Mouse (Mus musculus) stomach, embryonic 15.5 days (tissue): ENCODE data around the gene Aurkb. TPM values are rescaled to one million over a fixed set of nuclear protein-coding genes. Genes with fewer than 3 reads are reported as not detected.

Source experiments
- ATAC-seq: fragments of 200-750 bp; cut with Nextera tagmentation; 2 replicates; pipeline ENCODE4 v1.8.0; 2017; ENCODE audit warnings: low read depth, moderate number of reproducible peaks, moderate TSS enrichment; ENCODE audit not compliant: insufficient read depth, low FRiP score
- H3K27ac ChIP-seq: fragments of 300-500 bp; sonication (generic); 2 replicates; pipeline ENCODE4 v1.5.1; 2015; ENCODE audit warnings: mild to moderate bottlenecking, inconsistent platforms
- H3K27me3 ChIP-seq: fragments of 300-500 bp; sonication (generic); replicated peaks from 2 replicates; pipeline ENCODE4 v1.6.1; 2015; ENCODE audit warnings: inconsistent platforms
- H3K36me3 ChIP-seq: fragments of 300-500 bp; sonication (generic); 2 replicates; pipeline ENCODE4 v1.6.1; 2015; ENCODE audit warnings: inconsistent platforms
- H3K4me1 ChIP-seq: fragments of 300-500 bp; sonication (generic); 2 replicates; pipeline ENCODE4 v1.6.1; 2015; ENCODE audit warnings: inconsistent platforms
- H3K4me2 ChIP-seq: fragments of 300-500 bp; sonication (generic); 2 replicates; pipeline ENCODE4 v1.6.1; 2015; ENCODE audit warnings: mild to moderate bottlenecking, inconsistent platforms
- H3K4me3 ChIP-seq: fragments of 300-500 bp; sonication (generic); replicated peaks from 2 replicates; pipeline ENCODE4 v1.5.1; 2015; ENCODE audit warnings: inconsistent platforms
- H3K9ac ChIP-seq: fragments of 300-500 bp; sonication (generic); 2 replicates; pipeline ENCODE4 v1.6.1; 2015; ENCODE audit warnings: inconsistent platforms
- H3K9me3 ChIP-seq: fragments of 300-500 bp; sonication (generic); 2 replicates; pipeline ENCODE4 v1.6.1; 2016; ENCODE audit warnings: inconsistent platforms
- WGBS: fragments of 180-500 bp; shearing (Covaris S2); methylation state at CpG from one replicate; pipeline ENCODE4 v1.1.7; 2015; 5-methylcytosine and 5-hydroxymethylcytosine counted together
- polyA plus RNA-seq: library from polyadenylated mRNA; unstranded; fragments of >200 nt; fragmentation: Nextera tagmentation; extraction: Ambion mirVana; gene quantifications from 2 replicates; pipeline ENCODE4 v1.2.1, GENCODE M21; 2015

Gene Aurkb
- polyA plus RNA-seq, 1 experiment from 2014 or later: 134 TPM

- Histone ChIP-seq H3K36me3 (no peaks in the 10 kb centered on the region), H3K9me3 (no peaks in the 10 kb centered on the region), H3K4me1 (peaks cover 11% of the 10 kb centered on the region), H3K27ac (peak overlapping the region; percentile 88), H3K4me2 (peak overlapping the region; percentile 79), H3K4me3 (peak overlapping the region; percentile 51), H3K9ac (peak overlapping the region; percentile 29; the same call in 1 of the 2 replicates), H3K27me3 (no peaks in the 10 kb centered on the region)
- peak; percentile 75 for ATAC-seq
- WGBS: 2% methylated on average over 18 of the region's 18 CpGs
Observed at GRCm38 (mm10) chr11:69012071-69012601, 33.3 kb upstream of the Aurkb start.

GRCm38 (mm10) chr11:69015644-69016441 is 29.6 kb upstream of the Aurkb start, which contains the start of gene Ctc1:
Ctc1 (plus strand) TSS chr11:69015911.
- H3K27me3 ChIP-seq: no peaks in the 10 kb centered on the region
- no peaks in the 10 kb centered on the region for H3K9me3 ChIP-seq
- peak within 1 kb of the TSS; percentile 56 for H3K9ac ChIP-seq
- H3K36me3 ChIP-seq: no peaks in the 10 kb centered on the region
- ATAC-seq: peak; percentile 92
- 2% methylated on average over 38 of the region's 38 CpGs for WGBS
- H3K4me3 ChIP-seq: peak within 1 kb of the TSS; percentile 63
- H3K27ac ChIP-seq: peak within 1 kb of the TSS; percentile 95
- peaks cover 10% of the 10 kb centered on the region for H3K4me1 ChIP-seq
- H3K4me2 ChIP-seq: peak within 1 kb of the TSS; percentile 69

- Histone ChIP-seq H3K27me3 (no peaks in the 10 kb centered on the region), H3K27ac (peak overlapping the region; percentile 95), H3K9ac (0 out of 2 replicates have a peak overlapping the region, but pooled peaks have one; percentile 9), H3K4me2 (peak overlapping the region; percentile 69), H3K4me3 (peak overlapping the region; percentile 63), H3K9me3 (no peaks in the 10 kb centered on the region), H3K36me3 (peaks cover 2% of the 10 kb centered on the region; the same call in 1 of the 2 replicates), H3K4me1 (peaks cover 10% of the 10 kb centered on the region)
- no peak for ATAC-seq
- WGBS: 53% methylated on average over 3 of the region's 3 CpGs
Observed at GRCm38 (mm10) chr11:69016755-69017154, 28.7 kb upstream of the Aurkb start.

- no peak for ATAC-seq
- Histone ChIP-seq H3K4me3 (no peak overlapping the region), H3K27ac (no peak overlapping the region), H3K27me3 (no peaks in the 10 kb centered on the region), H3K9me3 (no peaks in the 10 kb centered on the region), H3K9ac (no peak overlapping the region), H3K4me2 (no peak overlapping the region), H3K36me3 (peaks cover 31% of the 10 kb centered on the region), H3K4me1 (peaks cover 10% of the 10 kb centered on the region)
Observed at GRCm38 (mm10) chr11:69020691-69021090, 24.8 kb upstream of the Aurkb start.

GRCm38 (mm10) chr11:69026562-69026961 is 18.9 kb upstream of the Aurkb start:
- Histone ChIP-seq H3K9me3 (no peaks in the 10 kb centered on the region), H3K27me3 (no peaks in the 10 kb centered on the region), H3K27ac (no peak overlapping the region), H3K4me1 (no peaks in the 10 kb centered on the region), H3K4me3 (no peak overlapping the region), H3K4me2 (no peak overlapping the region), H3K9ac (no peak overlapping the region), H3K36me3 (peaks cover 68% of the 10 kb centered on the region)
- ATAC-seq: no peak
- 96% methylated on average over 3 of the region's 3 CpGs for WGBS

GRCm38 (mm10) chr11:69028805-69029204 is 16.6 kb upstream of the Aurkb start:
- Histone ChIP-seq H3K36me3 (peaks cover 61% of the 10 kb centered on the region), H3K4me1 (no peaks in the 10 kb centered on the region), H3K9ac (no peak overlapping the region), H3K9me3 (no peaks in the 10 kb centered on the region), H3K4me2 (no peak overlapping the region), H3K27me3 (no peaks in the 10 kb centered on the region), H3K4me3 (no peak overlapping the region), H3K27ac (no peak overlapping the region)
- 68% methylated on average over 2 of the region's 2 CpGs for WGBS
- ATAC-seq: no peak

GRCm38 (mm10) chr11:69033552-69033951 is 11.9 kb upstream of the Aurkb start:
- ATAC-seq: no peak
- Histone ChIP-seq H3K4me2 (no peak overlapping the region), H3K4me1 (peaks cover 10% of the 10 kb centered on the region), H3K36me3 (peaks cover 42% of the 10 kb centered on the region), H3K27me3 (no peaks in the 10 kb centered on the region), H3K27ac (no peak overlapping the region), H3K4me3 (no peak overlapping the region), H3K9me3 (no peaks in the 10 kb centered on the region), H3K9ac (no peak overlapping the region)
- WGBS: 72% methylated on average over 9 of the region's 9 CpGs

- no peaks in the 10 kb centered on the region for H3K27me3 ChIP-seq
- peaks cover 38% of the 10 kb centered on the region for H3K36me3 ChIP-seq
- no peak overlapping the region for H3K4me3 ChIP-seq
- no peak overlapping the region for H3K9ac ChIP-seq
- H3K27ac ChIP-seq: no peak overlapping the region
- H3K4me2 ChIP-seq: no peak overlapping the region
- 89% methylated on average over 3 of the region's 3 CpGs for WGBS
- no peak for ATAC-seq
- peaks cover 20% of the 10 kb centered on the region for H3K4me1 ChIP-seq
- H3K9me3 ChIP-seq: no peaks in the 10 kb centered on the region
Observed at GRCm38 (mm10) chr11:69034585-69034984, 10.9 kb upstream of the Aurkb start.

- no peaks in the 10 kb centered on the region for H3K9me3 ChIP-seq
- peak overlapping the region; percentile 59 for H3K4me2 ChIP-seq
- peak overlapping the region; percentile 55 for H3K27ac ChIP-seq
- H3K36me3 ChIP-seq: peaks cover 34% of the 10 kb centered on the region
- peaks cover 22% of the 10 kb centered on the region for H3K4me1 ChIP-seq
- no peaks in the 10 kb centered on the region for H3K27me3 ChIP-seq
- ATAC-seq: no peak
- H3K4me3 ChIP-seq: no peak overlapping the region; the same call in 1 of the 2 replicates
- 85% methylated on average over 9 of the region's 9 CpGs for WGBS
- H3K9ac ChIP-seq: no peak overlapping the region
Observed at GRCm38 (mm10) chr11:69035411-69035810, 10.0 kb upstream of the Aurkb start.

GRCm38 (mm10) chr11:69035849-69036248 is 9.6 kb upstream of the Aurkb start:
- no peaks in the 10 kb centered on the region for H3K27me3 ChIP-seq
- H3K36me3 ChIP-seq: peaks cover 34% of the 10 kb centered on the region
- peak overlapping the region; percentile 73; the same call in 1 of the 2 replicates for H3K4me3 ChIP-seq
- 7% methylated on average over 8 of the region's 8 CpGs for WGBS
- peak overlapping the region; percentile 55 for H3K27ac ChIP-seq
- no peaks in the 10 kb centered on the region for H3K9me3 ChIP-seq
- no peak overlapping the region for H3K9ac ChIP-seq
- peak; percentile 17; the same call in 1 of the 2 replicates for ATAC-seq
- H3K4me2 ChIP-seq: peak overlapping the region; percentile 59
- H3K4me1 ChIP-seq: peaks cover 22% of the 10 kb centered on the region

- Histone ChIP-seq H3K27me3 (no peaks in the 10 kb centered on the region), H3K27ac (peak overlapping the region; percentile 88), H3K4me3 (peak overlapping the region; percentile 73), H3K9ac (peak overlapping the region; percentile 67), H3K4me1 (peaks cover 22% of the 10 kb centered on the region), H3K36me3 (peaks cover 30% of the 10 kb centered on the region), H3K9me3 (no peaks in the 10 kb centered on the region), H3K4me2 (peak overlapping the region; percentile 59)
- 9% methylated on average over 20 of the region's 20 CpGs for WGBS
- ATAC-seq: 0 out of 2 replicates have a peak, but pooled peaks have one; percentile 16
Observed at GRCm38 (mm10) chr11:69036486-69037230, 8.8 kb upstream of the Aurkb start.
